Mouse (Mus musculus) embryonic facial prominence, embryonic 15.5 days (tissue): ENCODE results near the gene Gm3194. TPM values are rescaled to one million over a fixed set of nuclear protein-coding genes. Genes with fewer than 3 reads are reported as not detected.
"Not testable (repeated sequence)": the region's sequence is repeated elsewhere in the genome, so short reads cannot be mapped to it uniquely, and the experiment has no call there.

Experiments
- ATAC-seq: fragments of 200-750 bp; cut with Nextera tagmentation; 2 replicates; pipeline ENCODE4 v1.8.0; 2017; ENCODE audit warnings: low read depth, moderate TSS enrichment; ENCODE audit not compliant: insufficient number of reproducible peaks, low FRiP score, low TSS enrichment
- H3K27ac ChIP-seq: fragments of 300-500 bp; sonication (generic); replicated peaks from 2 replicates; pipeline ENCODE4 v1.5.1; 2015; ENCODE audit warnings: mild to moderate bottlenecking, inconsistent platforms
- H3K27me3 ChIP-seq: fragments of 300-500 bp; sonication (generic); 2 replicates; pipeline ENCODE4 v1.6.1; 2015; ENCODE audit warnings: inconsistent platforms
- H3K36me3 ChIP-seq: fragments of 300-500 bp; sonication (generic); 2 replicates; pipeline ENCODE4 v1.6.1; 2015; ENCODE audit warnings: mild to moderate bottlenecking, inconsistent platforms
- H3K4me1 ChIP-seq: fragments of 300-500 bp; sonication (generic); 2 replicates; pipeline ENCODE4 v1.6.1; 2015; ENCODE audit warnings: inconsistent platforms
- H3K4me2 ChIP-seq: fragments of 300-500 bp; sonication (generic); replicated peaks from 2 replicates; pipeline ENCODE4 v1.6.1; 2015; ENCODE audit warnings: mild to moderate bottlenecking, inconsistent platforms
- H3K4me3 ChIP-seq: fragments of 300-500 bp; sonication (generic); replicated peaks from 2 replicates; pipeline ENCODE4 v1.5.1; 2015; ENCODE audit warnings: mild to moderate bottlenecking, inconsistent platforms
- H3K9ac ChIP-seq: fragments of 300-500 bp; sonication (generic); 2 replicates; pipeline ENCODE4 v1.6.1; 2015; ENCODE audit warnings: inconsistent platforms
- H3K9me3 ChIP-seq: fragments of 300-500 bp; sonication (generic); replicated peaks from 2 replicates; pipeline ENCODE4 v1.6.1; 2016; ENCODE audit warnings: inconsistent platforms
- WGBS: fragments of 180-500 bp; shearing (Covaris S2); methylation state at CpG from one replicate; pipeline ENCODE4 v1.1.7; 2015; 5-methylcytosine and 5-hydroxymethylcytosine counted together
- polyA plus RNA-seq: library from polyadenylated mRNA; unstranded; fragments of >200 nt; fragmentation: Nextera tagmentation; extraction: Ambion mirVana; gene quantifications from 2 replicates; pipeline ENCODE4 v1.2.1, GENCODE M21; 2015

The Gm3194 gene
- 0.28 and 0.47 TPM in 2 replicates for polyA plus RNA-seq

- not testable (repeated sequence) for H3K9ac ChIP-seq, H3K27ac ChIP-seq, H3K4me3 ChIP-seq, ATAC-seq, H3K4me1 ChIP-seq, H3K9me3 ChIP-seq, H3K36me3 ChIP-seq, H3K4me2 ChIP-seq, H3K27me3 ChIP-seq
- no CpG with 5 or more reads among the region's 3 CpGs for WGBS
Measured at GRCm38 (mm10) chr14:5455367-5455766, at the start of gene Gm3194. Gene Gm3194 (minus strand): TSS chr14:5455467.

GRCm38 (mm10) chr14:5501374-5501773 is 46.1 kb upstream of the Gm3194 start, which contains the start of gene Gm3488:
Gene Gm3488 (plus strand): TSS chr14:5501674.
- not testable (repeated sequence) for ATAC-seq, H3K9ac ChIP-seq, H3K36me3 ChIP-seq, H3K9me3 ChIP-seq, H3K27ac ChIP-seq, H3K4me1 ChIP-seq, H3K27me3 ChIP-seq, H3K4me2 ChIP-seq, H3K4me3 ChIP-seq
- no CpG with 5 or more reads among the region's 35 CpGs for WGBS

GRCm38 (mm10) chr14:5483907-5484306 is 28.6 kb upstream of the Gm3194 start, which contains the start of gene Gm3187:
Gene Gm3187 (plus strand): TSS chr14:5484207.
- not testable (repeated sequence) for H3K4me1 ChIP-seq, H3K9ac ChIP-seq, H3K36me3 ChIP-seq, H3K27ac ChIP-seq, ATAC-seq, H3K4me3 ChIP-seq, H3K9me3 ChIP-seq, H3K27me3 ChIP-seq, H3K4me2 ChIP-seq
- 88% methylated on average over 4 of the region's 5 CpGs for WGBS

- H3K9ac ChIP-seq, ATAC-seq, H3K36me3 ChIP-seq, H3K9me3 ChIP-seq, H3K4me2 ChIP-seq, H3K27me3 ChIP-seq, H3K4me3 ChIP-seq, H3K4me1 ChIP-seq, H3K27ac ChIP-seq: not testable (repeated sequence)
- WGBS = no CpG with 5 or more reads among the region's 3 CpGs
Measured at GRCm38 (mm10) chr14:5477730-5478129, 22.5 kb upstream of the Gm3194 start, which contains the start of gene Gm8246. Gene Gm8246 (minus strand): TSS chr14:5477830.

- H3K4me2 ChIP-seq, H3K27ac ChIP-seq, H3K9ac ChIP-seq, H3K36me3 ChIP-seq, H3K4me1 ChIP-seq, H3K27me3 ChIP-seq, H3K9me3 ChIP-seq, H3K4me3 ChIP-seq, ATAC-seq: not testable (repeated sequence)
- WGBS = no CpG with 5 or more reads among the region's 19 CpGs
Measured at GRCm38 (mm10) chr14:5460469-5460868, 5.2 kb upstream of the Gm3194 start.

GRCm38 (mm10) chr14:5388949-5389348 is 66.3 kb downstream of the Gm3194 start, which contains the start of gene Gm3500:
Gene Gm3500 (minus strand): TSS chr14:5389049.
- H3K9me3 ChIP-seq, H3K9ac ChIP-seq, H3K36me3 ChIP-seq, H3K4me2 ChIP-seq, ATAC-seq, H3K4me3 ChIP-seq, H3K27ac ChIP-seq, H3K27me3 ChIP-seq, H3K4me1 ChIP-seq: not testable (repeated sequence)
- no CpG with 5 or more reads among the region's 37 CpGs for WGBS

Other genes starting within 250 kb of the Gm3194 start
- not detected in 2 replicates for gene Gm3526, start 194.9 kb downstream of the Gm3194 start, polyA plus RNA-seq
- not detected in 2 replicates for gene Gm3542, start 120.5 kb downstream of the Gm3194 start, polyA plus RNA-seq
- gene Gm3500, start 66.4 kb downstream of the Gm3194 start, polyA plus RNA-seq = 0.12 and 0.17 TPM in 2 replicates
- not detected in 2 replicates for gene Gm8246, start 22.4 kb upstream of the Gm3194 start, polyA plus RNA-seq
- not detected in 2 replicates for gene Gm3187, start 28.7 kb upstream of the Gm3194 start, polyA plus RNA-seq
- 0.21 and 0.57 TPM in 2 replicates for gene Gm3488, start 46.2 kb upstream of the Gm3194 start, polyA plus RNA-seq
- gene Gm3532, start 83.0 kb upstream of the Gm3194 start, polyA plus RNA-seq = 0.12 and 0.18 TPM in 2 replicates
- not detected in 2 replicates for gene Gm8265, start 177.6 kb upstream of the Gm3194 start, polyA plus RNA-seq
- gene Gm9603, start 232.0 kb upstream of the Gm3194 start, polyA plus RNA-seq = not detected in 2 replicates